Comparison of ENCODE assay signal across 12 mouse cellular contexts in genomic region chr15:102990461-102991397, GRCm38 (mm10). TPM values are rescaled to one million over a fixed set of nuclear protein-coding genes. Genes with fewer than 3 reads are reported as not detected.
A peak's percentile ranks its signal among the peaks of the same experiment; 100 is the strongest.
DNase-seq lines count a peak whose midpoint lies in the region; ATAC-seq and TF ChIP-seq lines count a peak whose summit lies in the region.
"Had no signal": no experiment of that assay in that cellular context is flagged by ENCODE, and none has a peak within 500 bp of the region (broad histone marks: within the 10 kb centered on the region; RNA-seq: fewer than 3 reads in every experiment).

Gene Hoxc8 (plus strand): TSS chr15:102990607.

- peaks cover 96% of the 10 kb centered on the region for H3K27me3 ChIP-seq in heart, embryonic 15.5 days
- H3K27me3 ChIP-seq in G1E (ENCODE audit: insufficient read depth, low read length) = peaks cover 20% of the 10 kb centered on the region
- H3K27me3 ChIP-seq in embryonic facial prominence, embryonic 14.5 days (replicated peaks; ENCODE audit: control insufficient read depth, insufficient read depth, low read length) = peaks cover 96% of the 10 kb centered on the region
- peaks cover 99% of the 10 kb centered on the region for H3K27me3 ChIP-seq in limb, embryonic 10.5 days (ENCODE audit: low read depth, poor library complexity, severe bottlenecking)

- H3K36me3 ChIP-seq in heart, embryonic 15.5 days = no peaks in the 10 kb centered on the region
- H3K36me3 ChIP-seq in G1E (replicated peaks) = no peaks in the 10 kb centered on the region
- no peaks in the 10 kb centered on the region for H3K36me3 ChIP-seq in embryonic facial prominence, embryonic 14.5 days (ENCODE audit: control insufficient read depth, insufficient read depth, low read length)
- no peaks in the 10 kb centered on the region for H3K36me3 ChIP-seq in limb, embryonic 10.5 days

- H3K27ac ChIP-seq in heart, embryonic 15.5 days = no peak within 1 kb of the TSS
- no peak within 1 kb of the TSS for H3K27ac ChIP-seq in embryonic facial prominence, embryonic 14.5 days (replicated peaks; ENCODE audit: low read depth, low read length)
- H3K27ac ChIP-seq in limb, embryonic 10.5 days = peak within 1 kb of the TSS; percentile 83

- 2% methylated on average over 69 of the region's 69 CpGs for WGBS in heart, embryonic 15.5 days
- WGBS in embryonic facial prominence, embryonic 14.5 days = under 1% methylated on average over 40 of the region's 69 CpGs
- under 1% methylated on average over 61 of the region's 69 CpGs for WGBS in limb, embryonic 10.5 days

- no peak for DNase-seq in heart, adult 18-20 months
- no peak for DNase-seq in G1E (ENCODE audit: low spot score)
- no peak for DNase-seq in embryonic facial prominence, embryonic 14.5 days (ENCODE audit: low spot score)
- peak; percentile 76 for DNase-seq in limb, embryonic 10.5 days (ENCODE audit: low spot score)
- DNase-seq in layer of hippocampus, adult 9-10 months (ENCODE audit: low spot score) = no peak
- DNase-seq in frontal cortex, postnatal 14 days (ENCODE audit: low spot score in 2 of 2) = no peak
- DNase-seq: cerebellum, adult 11-12 months; lung, postnatal 36 days; right cerebral cortex, adult 18-20 months had no signal

- TF ChIP-seq CTCF in G1E (IDR thresholded peaks at IDR 0.05; ENCODE audit: low read depth, low read length) = no peak

- no peaks in the 10 kb centered on the region for H3K9me3 ChIP-seq in heart, embryonic 15.5 days (replicated peaks)
- H3K9me3 ChIP-seq in G1E (replicated peaks) = no peaks in the 10 kb centered on the region
- no peaks in the 10 kb centered on the region for H3K9me3 ChIP-seq in embryonic facial prominence, embryonic 14.5 days (ENCODE audit: control insufficient read depth, low read length)
- H3K9me3 ChIP-seq in limb, embryonic 10.5 days (replicated peaks) = no peaks in the 10 kb centered on the region

- peak within 1 kb of the TSS; percentile 16; the same call in 1 of the 2 replicates for H3K4me2 ChIP-seq in heart, embryonic 15.5 days
- H3K4me2 ChIP-seq in embryonic facial prominence, embryonic 14.5 days (ENCODE audit: low read depth, low read length) = peak within 1 kb of the TSS; percentile 33

- peak within 1 kb of the TSS; percentile 15 for H3K4me3 ChIP-seq in heart, embryonic 15.5 days
- H3K4me3 ChIP-seq in G1E (ENCODE audit: low read depth, low read length) = peak within 1 kb of the TSS; percentile 73
- peak within 1 kb of the TSS; percentile 18 for H3K4me3 ChIP-seq in embryonic facial prominence, embryonic 14.5 days (ENCODE audit: low read depth, low read length)
- peak within 1 kb of the TSS; percentile 54 for H3K4me3 ChIP-seq in limb, embryonic 10.5 days

- no peak for ATAC-seq in heart, embryonic 15.5 days (replicated peaks; ENCODE audit: insufficient number of reproducible peaks, insufficient read depth, low FRiP score, low read depth)
- no peak for ATAC-seq in G1E (ENCODE audit: extremely low read depth, insufficient number of reproducible peaks, low FRiP score, poor library complexity, severe bottlenecking)
- no peak for ATAC-seq in embryonic facial prominence, embryonic 14.5 days (ENCODE audit: low read depth)
- no peak for ATAC-seq in CD4-positive, CD25-positive, alpha-beta regulatory T cell, adult 4 months

- H3K9ac ChIP-seq in heart, embryonic 15.5 days = no peak within 1 kb of the TSS
- H3K9ac ChIP-seq in embryonic facial prominence, embryonic 14.5 days (ENCODE audit: low read depth, low read length) = no peak within 1 kb of the TSS

- H3K4me1 ChIP-seq in heart, embryonic 15.5 days (replicated peaks) = peaks cover 7% of the 10 kb centered on the region; the same call in 1 of the 2 replicates
- H3K4me1 ChIP-seq in G1E (ENCODE audit: insufficient read depth, low read depth, low read length) = peaks cover 81% of the 10 kb centered on the region
- no peaks in the 10 kb centered on the region for H3K4me1 ChIP-seq in embryonic facial prominence, embryonic 14.5 days (ENCODE audit: control insufficient read depth, insufficient read depth, low read length)
- H3K4me1 ChIP-seq in limb, embryonic 10.5 days = peaks cover 73% of the 10 kb centered on the region

RNA-seq across cellular contexts. Expression of gene Hoxc8, which starts in this region (rescaled TPM):
- polyA plus RNA-seq in heart, embryonic 15.5 days (2015; fragmentation: Nextera tagmentation; extraction: Ambion mirVana) = 0.16 TPM in 1 of 2 replicates, not detected in the other
- total RNA-seq in heart, adult 18-20 months (2021) = not detected
- 21.1 and 26.6 TPM in 2 replicates for total RNA-seq in G1E (2014; fragmentation: Nextera tagmentation)
- total RNA-seq in G1E (2017) = 2.0 and 2.7 TPM in 2 replicates
- polyA plus RNA-seq in G1E (2012) = 10.1 and 12.2 TPM in 2 replicates
- 0.14 TPM in 1 of 2 replicates, not detected in the other for polyA plus RNA-seq in embryonic facial prominence, embryonic 14.5 days (2014; fragmentation: Nextera tagmentation; extraction: Ambion mirVana)
- polyA plus RNA-seq in limb, embryonic 10.5 days (2016; fragmentation: Nextera tagmentation; extraction: Ambion mirVana) = 5.1 and 6.0 TPM in 2 replicates
- under 1 TPM in 1 of 2 experiments, not detected in 1; 0.43 TPM for polyA plus RNA-seq in CD4-positive, CD25-positive, alpha-beta regulatory T cell, adult 4 months (2017; shearing (Covaris generic))
- polyA plus RNA-seq: heart, embryonic 14.5 days had no signal

Comparison
In these comparisons a context has a peak if more than half of its experiments do, and no peak if none do; other contexts are left out.
1. H3K4me3 ChIP-seq: peak in every context shown above with its lines; median percentile 73 in G1E; 54 in limb, embryonic 10.5 days; 18 in embryonic facial prominence, embryonic 14.5 days; 15 in heart, embryonic 15.5 days.